Comparison of ENCODE assay signal across 15 mouse cellular contexts in genomic region chr9:107261792-107262191, GRCm38 (mm10).
"Had no signal": no experiment of that assay in that cellular context is flagged by ENCODE, and none has a peak within 500 bp of the region (broad histone marks: within the 10 kb centered on the region; RNA-seq: fewer than 3 reads in every experiment).

No protein-coding gene starts in this region.

- ATAC-seq: intestine, embryonic 16.5 days had no signal

- DNase-seq: kidney, adult 18-20 months; kidney, adult 9 months; kidney, postnatal 14 days; kidney, postnatal 4 days; layer of hippocampus, adult 9-11 months; layer of hippocampus, postnatal 36 days; liver; liver, embryonic 13.5 days; lung, adult 2 months; midbrain, embryonic 14.5 days; right cerebral cortex, postnatal 14 days; right cerebral cortex, postnatal 4 days; thymus, adult 18-20 months; thymus, postnatal 36 days had no signal
